Mouse (Mus musculus): ENCODE measurements at regions not wholly inside any gene's neighbourhood (a gene's known extent, or its start where the extent isn't known, plus 50 kb on each side); places are given as distances from the start of the nearest gene placed in this dataset.
A peak's percentile ranks its signal among the peaks of the same experiment; 100 is the strongest.

DNA sequence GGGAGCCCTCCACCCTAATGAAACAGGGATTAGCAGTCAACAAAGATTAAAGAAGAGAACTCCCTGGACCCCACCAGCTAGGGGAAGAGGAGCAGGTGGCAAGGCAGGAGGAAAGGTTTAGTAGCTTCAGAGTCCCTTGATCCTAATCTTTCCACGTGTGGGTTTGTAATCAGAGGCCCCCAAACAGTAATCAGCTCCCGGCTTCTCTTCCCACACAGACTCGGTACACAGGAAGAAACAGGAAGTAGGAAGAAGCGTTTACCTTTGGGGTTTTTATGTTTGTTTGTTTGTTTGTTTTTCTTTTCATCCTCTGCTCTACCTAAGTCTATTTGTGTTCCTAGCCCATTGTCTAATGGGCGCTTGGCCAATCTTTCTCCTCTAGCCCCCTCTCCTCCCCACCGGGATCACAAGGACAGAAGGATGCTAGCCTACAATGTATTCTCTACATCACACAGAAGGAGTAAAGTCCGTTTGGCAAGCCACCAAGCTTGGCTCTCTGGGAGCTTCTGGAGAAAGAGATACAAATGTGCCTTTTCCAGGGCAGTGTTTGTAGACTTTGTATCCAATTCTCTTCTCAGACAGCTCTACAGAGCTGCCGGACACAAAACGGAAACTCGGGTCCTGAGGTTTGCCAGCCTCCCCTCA, 226.5 kb upstream of the Jarid2 start:
- DNase-seq (ENCODE audit: low spot score in 2 of 2) = no peak

DNA sequence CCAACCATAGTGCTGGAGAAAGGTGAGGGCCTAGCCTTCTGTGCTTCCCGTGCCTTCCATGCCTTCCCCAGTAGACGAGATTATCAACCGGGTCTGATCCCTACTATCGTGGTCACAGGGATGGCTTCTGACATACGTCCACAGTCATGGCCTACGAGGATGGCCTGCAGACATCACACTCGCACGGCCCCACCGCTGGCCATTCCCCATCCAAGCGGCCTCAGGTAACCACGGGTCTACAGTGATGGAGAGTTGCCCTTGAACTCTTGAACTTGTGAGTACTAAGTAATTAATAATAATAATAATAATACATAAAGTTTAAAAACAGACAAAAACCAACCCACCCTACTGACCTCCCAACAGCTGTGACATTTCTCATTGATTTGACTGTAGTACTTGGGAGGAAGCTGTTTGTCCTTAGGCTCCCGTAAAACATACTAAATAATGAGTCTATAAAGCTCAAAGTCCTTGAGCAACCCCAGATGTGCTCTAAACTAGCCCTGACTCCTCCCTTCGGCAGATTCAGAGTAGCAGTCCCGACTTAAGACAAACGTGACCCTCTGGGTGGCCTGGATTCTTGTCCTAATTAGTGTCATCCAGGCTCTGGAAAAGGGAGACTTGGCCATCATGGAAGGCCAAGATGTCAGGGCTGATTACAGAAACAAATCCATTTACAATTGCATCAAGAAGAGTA, 225.9 kb upstream of the Jarid2 start:
- no peak for DNase-seq (ENCODE audit: low spot score in 2 of 2)

DNA sequence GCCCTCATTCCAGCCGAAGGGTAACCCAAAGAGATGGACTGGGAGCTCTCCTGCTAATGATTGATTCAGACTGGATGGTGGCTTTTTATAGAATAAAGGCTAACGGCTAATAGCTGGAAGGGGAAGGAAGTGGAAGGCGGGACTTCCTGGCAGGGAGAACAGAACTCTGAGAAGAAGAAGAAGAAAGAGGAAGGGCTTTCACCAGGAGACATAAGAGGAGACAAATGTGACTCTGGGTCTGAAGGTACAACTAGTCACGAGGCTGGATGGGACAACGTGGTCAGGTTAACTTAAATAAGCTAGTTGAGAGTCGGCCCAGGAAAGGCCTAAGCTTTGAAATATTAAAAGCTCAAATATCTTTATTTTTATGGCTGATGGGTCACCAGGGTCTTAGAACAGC, 224.8 kb upstream of the Jarid2 start:
- no peak for DNase-seq (ENCODE audit: low spot score in 2 of 2)

DNA sequence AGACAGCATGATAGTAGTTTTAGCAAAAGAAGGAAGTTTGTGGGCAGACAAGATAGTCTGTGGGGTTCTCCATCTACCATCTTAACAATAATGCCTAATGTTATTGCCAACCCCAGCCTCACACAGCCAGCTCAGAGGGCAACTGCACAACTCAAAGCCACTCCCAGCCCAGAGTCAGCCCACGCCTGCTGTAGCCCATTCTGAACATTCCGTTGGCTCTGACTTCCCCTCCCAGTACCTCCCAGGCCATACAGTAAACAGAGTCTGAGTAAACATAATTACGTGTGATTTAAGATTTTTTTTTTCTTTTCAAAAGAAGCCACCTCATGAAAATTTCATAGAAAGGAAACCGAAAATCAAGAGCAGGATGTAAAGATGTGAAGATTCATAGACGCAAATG, 222.3 kb upstream of the Jarid2 start:
- no peak for DNase-seq (ENCODE audit: low spot score in 2 of 2)

DNA sequence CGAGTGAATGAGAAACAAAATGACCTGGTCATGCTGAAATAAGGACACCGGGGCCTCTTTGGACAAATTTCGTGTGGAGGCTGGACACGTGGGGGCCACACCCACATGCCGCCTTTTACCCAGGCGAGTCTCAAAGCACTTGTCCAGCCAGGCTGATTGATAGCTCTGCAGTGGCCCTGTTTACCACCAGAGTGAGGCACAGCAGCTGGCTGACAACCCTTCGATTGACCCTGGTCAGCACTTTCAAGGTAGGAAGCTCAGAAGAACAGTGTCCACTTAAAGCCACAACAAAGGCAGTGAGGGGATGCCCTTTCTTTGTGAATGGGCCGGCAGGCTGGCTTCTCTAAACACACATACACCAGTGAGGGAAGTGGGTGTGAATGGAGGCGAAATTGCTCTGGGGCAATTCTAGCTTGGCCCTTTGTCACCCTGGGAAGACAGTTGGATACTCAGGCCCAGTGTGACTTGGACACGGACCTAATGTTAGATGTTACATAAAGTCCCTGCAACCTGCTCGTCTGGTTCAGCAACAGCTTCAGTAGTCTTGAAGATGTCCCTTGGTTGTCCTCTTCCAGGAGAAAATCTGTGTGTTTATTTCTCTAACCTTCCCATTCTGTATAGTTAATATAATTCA, 219.6 kb upstream of the Jarid2 start:
- DNase-seq (ENCODE audit: low spot score in 2 of 2) = no peak

DNA sequence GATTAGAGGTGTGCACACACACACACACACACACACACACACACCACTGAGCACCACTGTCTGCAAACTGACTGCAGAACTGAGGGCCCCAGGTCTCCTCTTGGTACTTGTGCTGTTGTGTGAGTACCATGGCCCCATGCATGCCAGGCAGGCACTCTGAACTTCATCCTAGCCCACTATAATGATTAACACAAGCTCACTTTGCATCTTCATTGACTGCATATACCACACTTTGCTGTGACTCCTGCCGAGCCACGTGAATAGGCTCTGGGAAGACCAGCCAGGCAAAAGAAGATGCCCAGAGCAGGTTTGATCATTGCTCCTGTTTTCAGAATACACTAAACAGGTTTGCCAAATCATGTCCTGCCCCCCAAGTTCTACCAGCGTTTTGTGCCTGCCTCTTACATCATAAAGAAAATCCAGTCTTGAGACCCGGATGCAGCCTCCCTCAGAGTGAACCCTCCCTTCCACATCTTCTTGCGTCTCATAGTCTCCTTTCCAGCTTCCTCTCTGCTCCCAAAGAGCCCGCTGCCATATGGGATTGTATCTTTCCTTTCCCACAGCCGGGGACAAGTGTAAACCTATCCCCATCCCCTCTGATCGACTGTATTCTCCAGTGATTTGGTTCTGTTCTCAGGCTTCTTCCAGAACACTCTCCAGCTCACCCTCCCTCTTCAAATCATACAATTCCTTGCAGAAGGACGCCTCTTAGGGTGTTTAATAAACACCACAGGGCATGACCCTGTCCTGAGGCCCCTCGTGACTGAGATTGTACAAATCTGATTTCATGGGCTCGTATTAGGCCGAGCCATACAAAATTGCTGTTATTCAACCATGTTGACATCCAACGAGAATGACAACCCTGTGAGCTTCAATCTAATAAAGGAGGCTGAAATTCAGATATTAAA, 215.6 kb upstream of the Jarid2 start:
- DNase-seq (ENCODE audit: low spot score in 2 of 2) = no peak

DNA sequence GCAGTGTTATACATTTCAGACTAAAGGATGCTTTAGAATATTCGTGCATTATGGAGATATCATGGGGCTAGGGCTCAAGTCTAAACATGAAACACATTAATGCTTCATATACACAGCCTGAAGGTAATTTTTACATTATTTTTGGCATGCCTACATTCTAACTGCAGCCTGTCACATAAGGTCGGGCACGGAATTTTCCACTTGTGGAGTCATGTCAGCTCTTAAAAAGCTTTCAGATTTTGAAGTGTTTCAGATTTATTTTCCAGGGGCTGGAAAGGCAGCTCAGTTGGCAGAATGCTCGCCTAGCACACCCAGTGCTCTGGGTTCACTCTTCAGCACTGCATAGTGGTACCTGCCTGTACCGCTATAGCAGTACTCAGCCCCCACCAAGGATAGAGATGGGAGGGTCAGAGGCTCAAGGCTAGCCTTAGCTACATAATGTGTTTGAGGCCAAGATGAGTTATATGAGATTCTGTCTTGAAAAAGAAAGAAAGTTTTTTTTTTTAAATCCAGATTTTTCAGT, 214.6 kb upstream of the Jarid2 start:
- DNase-seq (ENCODE audit: low spot score in 2 of 2) = no peak

DNA sequence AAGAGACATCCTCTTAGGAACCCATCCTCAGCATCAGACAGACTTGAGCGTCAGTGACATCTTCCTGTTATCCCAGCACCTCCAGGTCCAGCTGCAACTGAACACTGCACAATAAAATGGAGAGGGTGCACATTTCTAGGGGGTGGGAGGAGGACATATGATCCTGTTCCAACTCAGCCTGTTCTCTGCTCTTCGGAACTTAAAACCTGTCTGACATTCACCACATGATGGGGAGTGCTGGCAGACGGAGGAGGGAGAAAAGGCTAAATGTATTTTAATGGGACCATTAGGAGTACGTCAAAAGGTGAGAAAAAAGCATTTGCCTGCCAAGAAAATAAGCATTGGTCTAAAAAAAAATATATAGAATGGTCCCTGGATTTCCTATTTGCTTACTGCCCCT, 212.4 kb upstream of the Jarid2 start:
- DNase-seq (ENCODE audit: low spot score in 2 of 2) = no peak

DNA sequence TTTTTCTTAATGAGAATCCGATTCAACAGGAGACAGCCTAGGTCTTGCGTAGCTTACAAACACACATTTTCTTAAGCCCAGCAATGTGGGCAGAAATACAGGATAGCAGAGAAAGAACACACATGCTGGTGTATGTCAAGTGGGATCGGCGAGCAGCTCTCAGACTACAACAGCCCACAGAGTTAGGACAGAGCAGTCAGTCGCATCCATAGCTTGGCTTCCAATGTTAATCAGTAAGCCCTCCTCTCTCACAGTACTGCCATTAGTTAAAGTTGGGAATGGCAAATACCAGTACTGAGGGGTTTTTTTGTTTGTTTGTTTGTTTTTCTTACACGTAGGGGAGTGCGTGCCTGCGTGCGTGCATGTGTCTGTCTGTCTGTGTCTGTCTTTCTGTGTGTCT, 212.0 kb upstream of the Jarid2 start:
- DNase-seq (ENCODE audit: low spot score in 2 of 2) = no peak

DNA sequence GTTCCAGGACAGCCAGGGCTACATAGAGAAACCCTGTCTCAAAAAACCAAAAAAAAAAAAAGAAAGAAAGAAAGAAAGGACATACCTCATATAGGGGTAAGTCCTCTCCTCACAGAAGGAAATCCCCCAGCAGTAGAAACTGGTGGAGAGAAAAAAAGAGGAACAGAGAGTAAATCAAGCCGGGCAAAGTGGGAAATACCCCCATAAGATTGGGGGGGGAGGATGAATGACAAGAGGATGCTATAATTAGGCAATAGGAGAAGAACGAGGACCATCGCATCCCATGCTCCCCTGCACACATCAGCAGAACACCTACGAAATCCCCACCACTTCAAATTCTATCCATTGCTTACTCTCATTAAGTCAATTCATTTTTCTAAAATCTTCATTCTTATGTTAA, 211.1 kb upstream of the Jarid2 start:
- no peak for DNase-seq (ENCODE audit: low spot score in 2 of 2)

DNA sequence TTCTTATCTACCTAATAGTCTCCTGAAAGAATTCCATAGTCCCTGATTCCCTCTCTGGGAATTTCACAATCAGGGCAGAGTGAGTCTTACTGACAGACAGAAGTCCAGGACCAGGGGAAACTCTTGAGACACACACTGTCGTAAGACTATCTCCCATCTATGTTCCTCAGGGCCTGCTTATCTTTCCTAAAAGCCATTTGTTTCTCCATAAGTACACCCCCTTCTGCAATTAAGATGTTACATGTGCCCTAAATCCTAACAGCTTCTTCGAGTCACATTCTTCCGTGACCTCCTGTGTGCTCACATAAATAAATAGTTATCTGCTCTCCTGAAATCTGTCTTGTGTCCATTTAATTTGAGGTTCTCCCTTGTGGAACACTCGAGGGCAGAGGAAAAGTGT, 205.8 kb upstream of the Jarid2 start:
- no peak for DNase-seq (ENCODE audit: low spot score in 2 of 2)

DNA sequence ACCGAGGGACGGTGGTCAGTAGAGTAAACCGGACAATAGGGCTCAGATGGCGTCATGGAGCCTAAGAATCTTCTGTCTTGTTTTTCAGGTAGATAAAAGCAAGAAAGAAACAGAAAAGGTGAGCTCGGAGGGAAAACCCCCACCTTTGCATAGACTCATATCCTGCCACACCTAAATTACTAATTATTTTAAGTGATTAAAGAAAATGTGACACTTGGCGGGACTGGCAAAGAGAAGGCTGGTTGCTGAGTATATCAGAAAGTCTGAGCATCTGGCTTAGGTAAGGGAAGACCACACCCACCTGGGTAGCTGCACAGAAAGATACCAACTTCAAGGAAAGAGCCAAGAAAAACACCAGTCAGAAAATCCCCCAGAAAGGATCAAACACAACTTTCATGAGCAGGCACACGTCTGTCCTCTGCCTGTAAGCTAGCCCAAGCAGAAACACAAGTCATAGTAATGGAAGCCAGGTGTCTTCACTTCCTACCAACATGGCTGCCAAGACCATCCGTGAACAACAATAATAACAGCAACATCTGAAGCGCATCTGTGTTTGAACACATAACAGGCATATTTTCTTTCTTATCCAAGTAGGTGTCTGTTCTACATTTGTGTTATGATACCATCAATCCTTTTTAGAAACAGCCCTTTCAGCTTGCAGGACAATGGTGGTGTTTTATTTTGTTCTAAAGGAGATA, 198.3 kb upstream of the Jarid2 start:
- DNase-seq (ENCODE audit: low spot score in 2 of 2) = no peak

DNA sequence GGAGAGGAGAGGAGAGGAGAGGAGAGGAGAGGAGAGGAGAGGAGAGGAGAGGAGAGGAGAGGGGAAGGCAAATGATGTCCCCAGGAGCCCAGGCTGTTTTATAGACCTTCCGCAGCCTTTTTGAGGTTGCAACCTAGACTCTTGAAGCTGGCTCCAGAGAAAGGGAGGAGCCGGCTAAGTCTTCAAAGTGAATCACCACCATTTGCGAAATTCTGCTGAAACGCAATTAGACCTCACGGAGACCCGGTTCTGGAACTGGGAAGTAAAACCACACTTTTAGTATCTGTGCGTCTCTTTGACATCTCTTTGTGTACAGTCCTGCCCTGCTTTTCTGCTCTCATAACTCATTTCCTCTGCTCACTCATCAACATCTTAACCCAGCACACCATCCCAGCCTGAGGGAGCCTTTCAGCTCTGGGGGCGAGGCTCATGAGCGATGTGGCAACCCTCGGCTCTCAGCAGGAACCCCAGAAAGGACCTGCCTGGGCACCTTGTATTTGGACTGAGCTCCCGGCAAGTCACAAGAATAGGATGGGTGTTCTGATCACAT, 196.6 kb upstream of the Jarid2 start:
- no peak for DNase-seq (ENCODE audit: low spot score in 2 of 2)

DNA sequence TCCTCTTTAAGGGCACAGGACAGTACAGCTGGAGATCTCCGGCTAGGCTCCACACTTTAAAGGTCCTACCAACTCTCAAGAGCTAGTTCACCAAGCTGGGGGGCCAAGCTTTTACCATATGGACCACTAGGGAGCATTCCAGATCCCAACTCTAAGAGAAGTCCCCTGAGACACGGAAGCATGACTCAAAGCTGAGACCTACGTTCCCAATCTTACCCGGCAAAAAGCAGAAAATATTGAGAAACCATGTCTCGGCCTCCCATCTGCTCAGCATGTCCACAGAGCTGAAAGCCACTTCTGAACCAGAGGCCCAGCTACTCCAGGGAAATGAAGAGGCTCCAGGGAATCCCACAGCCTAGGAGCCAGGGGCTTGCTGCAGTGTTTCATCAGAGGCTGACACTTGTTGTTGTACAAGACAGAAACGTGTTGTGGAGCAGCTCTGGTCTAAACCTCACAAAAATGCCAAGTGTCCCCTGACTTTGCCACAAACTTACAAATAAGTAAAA, 194.6 kb upstream of the Jarid2 start:
- DNase-seq (ENCODE audit: low spot score in 2 of 2) = no peak

DNA sequence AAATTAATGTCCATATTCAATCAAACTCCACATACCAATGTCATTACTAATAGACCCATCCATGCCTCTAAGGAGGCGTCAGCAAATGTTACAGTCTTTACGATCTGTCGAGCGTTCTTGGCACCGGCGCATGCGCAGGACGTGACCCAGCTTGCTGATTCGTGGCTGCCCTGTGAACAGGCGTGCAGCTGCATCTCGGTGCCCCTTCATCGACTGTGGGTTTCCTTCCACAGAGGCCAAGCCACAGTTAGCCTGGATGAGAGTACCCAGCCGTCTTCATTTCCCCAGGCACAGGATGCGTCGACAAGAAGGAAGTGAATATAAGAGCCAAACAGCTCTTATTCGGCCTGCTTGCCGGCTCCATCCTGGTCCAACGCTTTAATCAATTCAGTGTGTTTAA, 193.8 kb upstream of the Jarid2 start:
- peak; percentile 35 to 69 for DNase-seq (ENCODE audit: low spot score in 2 of 2)

DNA sequence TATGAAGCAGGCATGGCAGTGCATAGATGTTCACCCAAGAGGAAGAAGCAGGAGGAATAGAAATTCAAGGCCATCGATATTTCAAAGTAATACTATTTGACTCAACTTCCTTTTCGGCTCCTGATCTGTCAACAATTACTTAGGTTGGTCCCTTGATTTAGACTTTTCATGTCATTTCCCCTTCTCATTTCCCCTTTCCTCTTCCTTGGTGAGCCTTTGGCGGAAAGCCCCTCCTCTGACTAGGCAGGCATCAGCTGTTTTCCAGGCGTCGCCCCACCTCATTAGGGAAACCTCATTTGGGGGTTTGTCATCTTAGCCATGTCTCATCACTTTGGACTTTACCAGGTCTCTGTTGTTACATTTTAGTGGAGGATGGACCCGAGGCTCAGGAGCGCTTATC, 191.0 kb upstream of the Jarid2 start:
- no peak for DNase-seq (ENCODE audit: low spot score in 2 of 2)

DNA sequence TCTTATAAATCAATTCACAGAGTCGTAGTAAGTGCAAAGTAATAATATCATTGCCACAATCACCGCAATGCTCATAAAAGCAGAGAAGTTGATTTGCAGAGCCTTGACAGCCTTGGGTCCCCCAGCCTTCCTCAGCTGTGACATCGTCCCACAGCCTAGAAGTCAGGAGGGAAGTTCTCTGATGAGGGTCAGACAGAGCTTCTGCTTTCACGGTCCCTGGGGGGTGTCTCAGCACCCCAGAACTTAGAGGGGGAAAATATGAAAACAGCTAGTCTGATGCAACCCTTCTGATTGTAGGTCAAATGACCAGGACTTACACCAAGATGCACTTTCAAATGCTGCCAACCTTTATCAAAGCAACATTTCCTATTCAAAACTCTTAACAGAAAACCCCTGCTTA, 188.9 kb upstream of the Jarid2 start:
- no peak for DNase-seq (ENCODE audit: low spot score in 2 of 2)

DNA sequence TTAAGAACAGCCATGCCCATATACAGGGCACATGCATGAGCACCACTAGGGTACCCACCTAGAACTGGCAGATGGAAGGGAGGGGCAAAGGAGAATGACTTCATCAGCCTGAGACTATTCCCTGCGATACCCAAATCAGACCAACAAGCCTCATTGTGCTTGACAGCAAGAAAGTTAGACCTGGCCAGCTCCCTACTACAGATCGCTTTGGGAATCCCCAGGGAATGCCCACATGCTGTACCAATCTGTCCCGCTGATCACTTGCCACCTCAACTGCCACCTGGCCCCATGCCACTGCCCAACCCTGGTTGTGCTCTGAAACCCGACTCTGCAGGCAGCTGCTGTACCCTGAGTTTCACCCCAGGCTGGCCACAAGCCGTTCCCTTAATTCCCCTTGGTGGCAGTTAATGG, 188.0 kb upstream of the Jarid2 start:
- no peak for DNase-seq (ENCODE audit: low spot score in 2 of 2)

DNA sequence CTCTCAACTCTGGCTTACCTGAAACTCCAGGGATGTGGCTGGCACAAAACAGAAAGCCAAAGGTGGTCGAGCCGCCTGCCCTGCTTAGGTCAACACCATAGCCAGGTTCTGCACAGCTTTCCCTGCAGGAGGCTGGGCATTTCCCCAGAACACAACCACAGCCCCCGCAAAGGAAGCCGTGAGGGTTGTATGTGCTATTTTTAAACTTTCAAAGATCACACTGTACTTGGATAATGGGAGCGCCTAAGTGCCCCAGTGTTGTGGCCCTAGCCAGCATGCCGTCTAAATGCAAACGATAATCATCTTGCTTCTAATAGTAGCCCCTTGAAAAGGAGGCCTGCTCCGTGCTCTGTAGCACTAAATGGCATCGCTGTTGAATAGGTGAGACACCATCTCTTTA, 184.5 kb upstream of the Jarid2 start:
- no peak for DNase-seq (ENCODE audit: low spot score in 2 of 2)

DNA sequence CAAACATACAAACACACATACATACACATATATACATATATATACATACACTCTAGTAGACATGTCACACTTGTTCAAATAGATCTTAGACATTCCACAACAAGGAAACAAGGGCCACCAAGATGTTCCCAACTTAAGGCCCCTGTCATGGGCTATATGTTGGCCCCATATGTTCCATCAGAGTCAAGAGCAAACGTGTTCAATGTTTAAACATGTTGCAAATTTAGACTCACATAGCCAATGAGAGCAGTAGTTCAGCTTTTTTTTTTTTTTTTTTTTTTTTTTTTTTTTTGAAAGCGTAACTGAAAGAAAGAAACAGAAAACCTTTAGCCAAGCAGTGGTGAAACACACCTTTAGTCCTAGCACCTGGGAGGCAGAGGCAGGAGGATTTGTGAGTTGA, 183.0 kb upstream of the Jarid2 start:
- no peak for DNase-seq (ENCODE audit: low spot score in 2 of 2)

DNA sequence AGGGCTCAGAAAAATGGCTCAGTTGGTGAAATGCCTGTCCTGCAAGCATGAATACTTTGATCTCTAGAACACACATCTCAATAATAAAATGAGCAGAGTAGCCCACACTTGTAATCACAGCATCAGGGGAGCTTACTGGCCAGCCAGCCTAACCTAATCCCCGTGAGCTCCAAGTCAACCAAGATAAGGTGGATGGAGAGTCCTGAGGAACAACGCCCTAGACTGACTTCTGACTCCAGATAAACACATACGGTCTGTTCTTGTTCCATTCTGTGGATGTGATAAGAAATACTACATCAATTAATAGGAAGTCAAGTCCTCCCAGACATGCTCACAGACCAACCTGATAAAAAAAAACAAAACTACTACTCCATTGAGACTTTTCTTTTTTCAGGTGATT, 180.4 kb upstream of the Jarid2 start:
- no peak for DNase-seq (ENCODE audit: low spot score in 2 of 2)
